Mouse (Mus musculus) brown adipose tissue, adult 24 weeks (tissue): Measurements from ENCODE around the gene Trim46. TPM values are rescaled to one million over a fixed set of nuclear protein-coding genes. Genes with fewer than 3 reads are reported as not detected.

Experiments
- H3K27ac ChIP-seq: fragments of 200-500 bp; replicated peaks from 2 replicates; pipeline ENCODE4 v1.5.1; 2012; ENCODE audit warnings: low read depth, mild to moderate bottlenecking, low read length
- H3K4me1 ChIP-seq: fragments of 200-500 bp; 2 replicates; pipeline ENCODE4 v1.6.1; 2012; ENCODE audit warnings: low read length, mixed read lengths; ENCODE audit not compliant: control insufficient read depth, insufficient read depth, insufficient read length
- H3K4me3 ChIP-seq: fragments of 200-500 bp; 2 replicates; pipeline ENCODE4 v1.5.1; 2012; ENCODE audit warnings: low read depth, mild to moderate bottlenecking, low read length, moderate library complexity; ENCODE audit not compliant: insufficient read depth
- polyA plus RNA-seq: library from polyadenylated mRNA; stranded (reverse); fragments of >200 nt; gene quantifications from 2 replicates; pipeline ENCODE4 v1.2.4, GENCODE M21; 2012; ENCODE audit not compliant: missing spikeins, insufficient read depth, insufficient read length

The Trim46 gene
- polyA plus RNA-seq, 1 experiment = not detected

- Histone ChIP-seq H3K27ac (no peak overlapping the region), H3K4me1 (no peaks in the 10 kb centered on the region), H3K4me3 (no peak overlapping the region)
Observed at GRCm38 (mm10) chr3:89193853-89194252, 52.3 kb downstream of the Trim46 start.

- Histone ChIP-seq H3K27ac (no peak overlapping the region), H3K4me3 (no peak overlapping the region), H3K4me1 (no peaks in the 10 kb centered on the region)
Observed at GRCm38 (mm10) chr3:89193351-89193750, 52.8 kb downstream of the Trim46 start.

- no peak overlapping the region for H3K4me3 ChIP-seq
- no peak overlapping the region for H3K27ac ChIP-seq
- no peaks in the 10 kb centered on the region; the same call in 1 of the 2 replicates for H3K4me1 ChIP-seq
Observed at GRCm38 (mm10) chr3:89190436-89190835, 55.7 kb downstream of the Trim46 start.

GRCm38 (mm10) chr3:89188478-89188875 lies 57.6 kb downstream of the Trim46 start:
- Histone ChIP-seq H3K27ac (no peak overlapping the region), H3K4me1 (no peaks in the 10 kb centered on the region; the same call in 1 of the 2 replicates), H3K4me3 (no peak overlapping the region)

- H3K27ac ChIP-seq = no peak overlapping the region
- H3K4me1 ChIP-seq = no peaks in the 10 kb centered on the region; the same call in 1 of the 2 replicates
- no peak overlapping the region for H3K4me3 ChIP-seq
Observed at GRCm38 (mm10) chr3:89187690-89188477, 58.2 kb downstream of the Trim46 start.

GRCm38 (mm10) chr3:89187197-89187596 lies 58.9 kb downstream of the Trim46 start:
- Histone ChIP-seq H3K4me3 (no peak overlapping the region), H3K4me1 (no peaks in the 10 kb centered on the region; the same call in 1 of the 2 replicates), H3K27ac (no peak overlapping the region)

Other genes starting within 250 kb of the Trim46 start
- gene Rusc1, start 153.0 kb downstream of the Trim46 start, polyA plus RNA-seq = 9.4 and 16.7 TPM in 2 replicates
- not detected in 2 replicates for gene Gm43738, start 145.2 kb downstream of the Trim46 start, polyA plus RNA-seq
- 127 and 135 TPM in 2 replicates for gene Fdps, start 144.3 kb downstream of the Trim46 start, polyA plus RNA-seq
- gene Pklr, start 110.2 kb downstream of the Trim46 start, polyA plus RNA-seq = not detected in 2 replicates
- not detected in 2 replicates for gene Hcn3, start 86.1 kb downstream of the Trim46 start, polyA plus RNA-seq
- 14.3 TPM in 2 replicates for gene Clk2, start 81.5 kb downstream of the Trim46 start, polyA plus RNA-seq
- 39.4 and 48.7 TPM in 2 replicates for gene Scamp3, start 68.8 kb downstream of the Trim46 start, polyA plus RNA-seq
- gene Fam189b, start 63.2 kb downstream of the Trim46 start, polyA plus RNA-seq = 1.3 and 2.0 TPM in 2 replicates
- 18.2 and 25.1 TPM in 2 replicates for gene Gba, start 43.4 kb downstream of the Trim46 start, polyA plus RNA-seq
- gene Thbs3, start 31.1 kb downstream of the Trim46 start, polyA plus RNA-seq = 5.6 and 8.9 TPM in 2 replicates
- 108 and 115 TPM in 2 replicates for gene Mtx1, start 19.2 kb downstream of the Trim46 start, polyA plus RNA-seq
- 0.75 and 0.83 TPM in 2 replicates for gene Muc1, start 17.3 kb downstream of the Trim46 start, polyA plus RNA-seq
- gene Krtcap2, start 343 bp downstream of the Trim46 start, polyA plus RNA-seq = 57.6 and 64.8 TPM in 2 replicates
- 125 and 130 TPM in 2 replicates for gene Dpm3, start 13.0 kb upstream of the Trim46 start, polyA plus RNA-seq
- gene Slc50a1, start 24.3 kb upstream of the Trim46 start, polyA plus RNA-seq = 28.3 and 33.1 TPM in 2 replicates
- gene Efna1, start 34.8 kb upstream of the Trim46 start, polyA plus RNA-seq = 5.6 and 6.3 TPM in 2 replicates
- 0.44 TPM in 1 of 2 replicates, not detected in the other for gene Efna3, start 76.7 kb upstream of the Trim46 start, polyA plus RNA-seq
- 1.3 TPM in 1 of 2 replicates, not detected in the other for gene Efna4, start 91.7 kb upstream of the Trim46 start, polyA plus RNA-seq
- 28.5 and 31.3 TPM in 2 replicates for gene Adam15, start 103.7 kb upstream of the Trim46 start, polyA plus RNA-seq
- 1.2 and 1.6 TPM in 2 replicates for gene Dcst2, start 115.7 kb upstream of the Trim46 start, polyA plus RNA-seq
- gene Dcst1, start 118.9 kb upstream of the Trim46 start, polyA plus RNA-seq = 0.75 TPM in 1 of 2 replicates, not detected in the other
- 93.2 and 121 TPM in 2 replicates for gene Zbtb7b, start 148.5 kb upstream of the Trim46 start, polyA plus RNA-seq
- gene Lenep, start 156.5 kb upstream of the Trim46 start, polyA plus RNA-seq = 1.3 TPM in 1 of 2 replicates, not detected in the other
- 33.4 and 60.7 TPM in 2 replicates for gene Flad1, start 165.6 kb upstream of the Trim46 start, polyA plus RNA-seq
- gene Cks1b, start 172.1 kb upstream of the Trim46 start, polyA plus RNA-seq = 5.9 and 10.9 TPM in 2 replicates
- 36.0 and 37.2 TPM in 2 replicates for gene Shc1, start 172.1 kb upstream of the Trim46 start, polyA plus RNA-seq
- 4.6 and 13.0 TPM in 2 replicates for gene Pygo2, start 183.9 kb upstream of the Trim46 start, polyA plus RNA-seq
- gene Pbxip1, start 190.4 kb upstream of the Trim46 start, polyA plus RNA-seq = 18.9 and 25.8 TPM in 2 replicates
- gene Pmvk, start 208.2 kb upstream of the Trim46 start, polyA plus RNA-seq = 191 and 194 TPM in 2 replicates